Mouse (Mus musculus): ENCODE measurements at regions not wholly inside any gene's neighbourhood (a gene's known extent, or its start where the extent isn't known, plus 50 kb on each side); places are given as distances from the start of the nearest gene placed in this dataset.

DNA sequence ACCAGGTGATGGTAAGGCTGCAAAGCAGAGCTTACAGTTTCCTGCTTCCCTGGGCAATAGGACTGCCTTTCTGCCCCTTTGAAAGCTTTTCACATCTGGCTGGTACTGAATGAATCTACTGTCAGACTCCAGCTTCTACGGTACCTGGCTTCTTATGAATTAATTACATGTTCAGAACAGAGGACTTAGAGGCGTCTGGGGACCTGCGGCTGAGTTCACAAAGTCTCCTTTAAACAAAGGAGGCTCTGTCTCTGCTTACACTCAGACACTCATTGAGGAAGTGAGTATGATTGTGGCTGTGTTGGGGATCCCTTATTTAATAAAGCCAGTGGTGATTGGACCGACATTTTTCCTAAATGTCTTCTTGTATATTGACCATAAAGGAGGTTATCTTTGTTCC lies 331.6 kb upstream of the Xrcc4 start:
- Histone ChIP-seq H3K27ac (ENCODE audit: low read depth, low read length) (no peak overlapping the region), H3K9ac (ENCODE audit: low read length) (no peak overlapping the region), H3K27me3 (ENCODE audit: control insufficient read depth, insufficient read depth, low read length) (no peaks in the 10 kb centered on the region), H3K4me1 (ENCODE audit: control insufficient read depth, insufficient read depth, low read length) (no peaks in the 10 kb centered on the region), H3K36me3 (ENCODE audit: control insufficient read depth, insufficient read depth, low read length) (no peaks in the 10 kb centered on the region), H3K4me2 (no peak overlapping the region), H3K4me3 (ENCODE audit: low read depth, low read length) (no peak overlapping the region), H3K9me3 (ENCODE audit: control insufficient read depth, low read length) (no peaks in the 10 kb centered on the region)
- no peak for DNase-seq (ENCODE audit: low spot score, missing footprints)
- WGBS: 76% methylated on average over 4 of the region's 4 CpGs
- no peak for ATAC-seq (ENCODE audit: low FRiP score)

DNA sequence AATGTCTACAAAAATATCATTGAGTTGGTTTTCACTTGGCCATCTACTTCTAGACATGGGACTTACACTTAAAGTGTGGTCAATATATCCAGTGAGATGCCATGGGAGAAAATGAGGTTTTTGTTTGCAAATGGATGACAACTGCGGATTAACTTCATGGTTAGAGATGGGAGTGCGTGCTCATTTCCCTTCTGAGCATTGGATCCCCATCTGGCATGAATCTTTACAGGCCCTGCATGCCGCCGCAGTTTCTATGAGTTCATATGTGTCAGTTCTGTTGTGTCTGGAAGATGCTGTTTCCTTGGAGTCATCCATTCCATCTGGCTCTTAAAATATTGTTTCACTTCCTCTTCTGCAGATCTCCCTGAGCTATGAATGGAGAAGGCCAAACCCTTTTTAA lies 315.0 kb upstream of the Xrcc4 start:
- ATAC-seq (ENCODE audit: low FRiP score): no peak
- no peak overlapping the region for H3K9ac ChIP-seq (ENCODE audit: low read length)
- no peaks in the 10 kb centered on the region for H3K36me3 ChIP-seq (ENCODE audit: control insufficient read depth, insufficient read depth, low read length)
- H3K9me3 ChIP-seq (ENCODE audit: control insufficient read depth, low read length): no peaks in the 10 kb centered on the region
- DNase-seq (ENCODE audit: low spot score, missing footprints): peak; percentile 54
- no peaks in the 10 kb centered on the region for H3K4me1 ChIP-seq (ENCODE audit: control insufficient read depth, insufficient read depth, low read length)
- H3K4me2 ChIP-seq: no peak overlapping the region
- WGBS: 87% methylated on average over 4 of the region's 4 CpGs
- H3K27ac ChIP-seq (ENCODE audit: low read depth, low read length): no peak overlapping the region
- no peak overlapping the region for H3K4me3 ChIP-seq (ENCODE audit: low read depth, low read length)
- no peaks in the 10 kb centered on the region for H3K27me3 ChIP-seq (ENCODE audit: control insufficient read depth, insufficient read depth, low read length)

DNA sequence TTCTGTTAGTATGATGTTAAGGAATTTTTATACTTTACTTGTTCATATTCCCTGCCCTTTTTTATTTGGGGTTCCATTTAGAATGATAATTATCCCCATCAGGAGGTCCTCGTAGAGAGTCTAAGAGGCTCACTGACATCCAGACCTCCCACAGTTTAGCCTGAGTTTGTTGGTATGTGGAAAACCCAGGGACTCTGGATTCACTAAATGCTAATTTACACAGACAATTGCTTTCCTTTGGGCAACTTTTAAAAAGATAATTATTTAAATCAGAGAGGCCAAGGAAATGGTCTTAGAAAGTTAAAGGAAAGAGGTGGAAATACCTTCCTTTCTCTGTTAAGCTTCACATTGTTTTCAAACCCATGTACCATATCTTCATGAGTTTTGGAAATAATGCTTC lies 312.7 kb upstream of the Xrcc4 start:
- DNase-seq (ENCODE audit: low spot score, missing footprints): peak; percentile 61
- Histone ChIP-seq H3K9me3 (ENCODE audit: control insufficient read depth, low read length) (no peaks in the 10 kb centered on the region), H3K27ac (ENCODE audit: low read depth, low read length) (no peak overlapping the region), H3K36me3 (ENCODE audit: control insufficient read depth, insufficient read depth, low read length) (no peaks in the 10 kb centered on the region), H3K4me3 (ENCODE audit: low read depth, low read length) (no peak overlapping the region), H3K9ac (ENCODE audit: low read length) (no peak overlapping the region), H3K4me2 (no peak overlapping the region), H3K4me1 (ENCODE audit: control insufficient read depth, insufficient read depth, low read length) (no peaks in the 10 kb centered on the region), H3K27me3 (ENCODE audit: control insufficient read depth, insufficient read depth, low read length) (no peaks in the 10 kb centered on the region)
- ATAC-seq (ENCODE audit: low FRiP score): no peak
- 12% methylated on average over 1 of the region's 1 CpGs for WGBS

DNA sequence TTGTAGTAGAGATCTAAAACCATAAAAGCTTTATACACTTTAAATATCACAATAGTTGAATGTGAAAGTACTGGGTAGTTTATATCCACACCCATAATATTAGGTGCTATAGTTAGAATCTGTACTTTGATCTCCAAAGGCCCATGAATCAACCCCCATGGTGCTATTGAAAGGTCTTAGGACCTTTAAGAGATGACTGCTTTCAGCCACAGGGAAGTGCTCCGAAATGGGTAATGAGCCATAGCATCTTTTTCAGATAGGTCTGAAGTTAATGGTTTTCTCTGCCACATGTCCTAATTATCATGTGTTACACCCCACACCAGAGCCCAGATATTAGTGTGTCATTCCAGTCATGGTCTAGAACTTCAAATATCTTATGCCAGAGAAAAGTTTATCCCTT lies 312.1 kb upstream of the Xrcc4 start:
- 37% methylated on average over 1 of the region's 1 CpGs for WGBS
- DNase-seq (ENCODE audit: low spot score, missing footprints): peak; percentile 75
- H3K36me3 ChIP-seq (ENCODE audit: control insufficient read depth, insufficient read depth, low read length): no peaks in the 10 kb centered on the region
- H3K27ac ChIP-seq (ENCODE audit: low read depth, low read length): no peak overlapping the region
- no peak overlapping the region for H3K4me3 ChIP-seq (ENCODE audit: low read depth, low read length)
- H3K4me1 ChIP-seq (ENCODE audit: control insufficient read depth, insufficient read depth, low read length): no peaks in the 10 kb centered on the region
- no peak overlapping the region for H3K4me2 ChIP-seq
- no peaks in the 10 kb centered on the region for H3K27me3 ChIP-seq (ENCODE audit: control insufficient read depth, insufficient read depth, low read length)
- H3K9ac ChIP-seq (ENCODE audit: low read length): no peak overlapping the region
- no peaks in the 10 kb centered on the region for H3K9me3 ChIP-seq (ENCODE audit: control insufficient read depth, low read length)
- ATAC-seq (ENCODE audit: low FRiP score): no peak

DNA sequence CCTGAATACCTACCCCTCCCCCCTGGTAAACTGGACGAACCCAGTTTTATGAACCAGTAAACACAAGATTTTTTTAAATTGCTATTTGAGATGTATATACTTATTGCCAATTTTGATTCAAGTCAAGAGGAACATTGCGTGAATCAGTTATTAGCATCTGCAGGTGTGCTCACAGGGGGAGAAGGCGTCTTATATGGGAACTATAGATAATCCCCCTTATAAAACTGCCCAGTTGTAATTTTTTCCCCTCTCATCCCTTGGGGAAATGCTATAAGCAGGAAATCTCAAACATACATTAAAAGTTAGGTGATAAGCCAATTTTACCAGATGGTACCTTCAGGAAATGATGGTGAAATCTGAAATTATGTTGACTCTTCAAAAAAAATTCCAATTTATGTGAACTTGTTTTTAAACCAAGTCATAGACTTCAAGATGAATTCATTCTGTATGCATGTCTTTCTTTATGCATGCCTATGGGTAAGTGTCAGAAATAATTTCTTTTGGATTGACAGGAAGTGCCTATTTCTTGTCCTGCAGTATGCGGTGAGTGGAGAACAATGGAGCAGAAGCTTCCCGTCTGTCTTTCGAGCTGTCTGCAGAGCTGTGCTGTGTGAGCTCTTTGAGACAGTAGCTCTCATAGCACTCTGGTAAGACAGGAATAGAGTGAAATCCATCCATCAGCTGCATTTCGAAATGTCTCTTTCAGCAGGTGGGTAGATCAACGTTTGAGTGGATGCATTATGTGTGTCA lies 306.0 kb upstream of the Xrcc4 start:
- no peak overlapping the region for H3K27ac ChIP-seq (ENCODE audit: low read depth, low read length)
- H3K4me3 ChIP-seq (ENCODE audit: low read depth, low read length): no peak overlapping the region
- no peaks in the 10 kb centered on the region for H3K36me3 ChIP-seq (ENCODE audit: control insufficient read depth, insufficient read depth, low read length)
- H3K9ac ChIP-seq (ENCODE audit: low read length): no peak overlapping the region
- H3K4me1 ChIP-seq (ENCODE audit: control insufficient read depth, insufficient read depth, low read length): no peaks in the 10 kb centered on the region
- H3K27me3 ChIP-seq (ENCODE audit: control insufficient read depth, insufficient read depth, low read length): no peaks in the 10 kb centered on the region
- peak; percentile 74 for DNase-seq (ENCODE audit: low spot score, missing footprints)
- 88% methylated on average over 8 of the region's 8 CpGs for WGBS
- ATAC-seq (ENCODE audit: low FRiP score): no peak
- H3K9me3 ChIP-seq (ENCODE audit: control insufficient read depth, low read length): no peaks in the 10 kb centered on the region
- no peak overlapping the region for H3K4me2 ChIP-seq

DNA sequence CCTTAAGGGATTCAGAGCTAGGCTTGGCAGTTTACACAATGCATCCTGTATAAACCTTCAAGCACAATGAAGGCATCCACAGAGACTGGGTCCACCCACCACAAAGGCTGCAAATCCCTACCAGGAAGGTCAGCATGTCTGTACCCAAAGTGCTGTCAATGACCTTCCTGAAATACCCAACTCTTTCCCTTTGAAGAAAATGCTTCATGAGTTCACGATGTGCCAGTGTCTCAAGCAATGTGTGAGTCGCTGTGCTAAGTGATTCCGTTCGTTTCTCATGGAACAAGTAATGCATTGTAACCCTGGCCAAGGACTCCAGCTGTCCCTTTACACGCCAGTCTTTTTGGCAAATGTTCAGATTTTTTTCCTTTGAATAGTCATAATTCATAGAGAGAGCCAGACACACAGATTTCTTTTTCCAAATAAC lies 305.4 kb upstream of the Xrcc4 start:
- Histone ChIP-seq H3K9me3 (ENCODE audit: control insufficient read depth, low read length) (no peaks in the 10 kb centered on the region), H3K9ac (ENCODE audit: low read length) (no peak overlapping the region), H3K27ac (ENCODE audit: low read depth, low read length) (no peak overlapping the region), H3K4me1 (ENCODE audit: control insufficient read depth, insufficient read depth, low read length) (no peaks in the 10 kb centered on the region), H3K4me3 (ENCODE audit: low read depth, low read length) (no peak overlapping the region), H3K36me3 (ENCODE audit: control insufficient read depth, insufficient read depth, low read length) (no peaks in the 10 kb centered on the region), H3K4me2 (no peak overlapping the region), H3K27me3 (ENCODE audit: control insufficient read depth, insufficient read depth, low read length) (no peaks in the 10 kb centered on the region)
- DNase-seq (ENCODE audit: low spot score, missing footprints): peak; percentile 65
- 74% methylated on average over 5 of the region's 5 CpGs for WGBS
- ATAC-seq (ENCODE audit: low FRiP score): no peak

DNA sequence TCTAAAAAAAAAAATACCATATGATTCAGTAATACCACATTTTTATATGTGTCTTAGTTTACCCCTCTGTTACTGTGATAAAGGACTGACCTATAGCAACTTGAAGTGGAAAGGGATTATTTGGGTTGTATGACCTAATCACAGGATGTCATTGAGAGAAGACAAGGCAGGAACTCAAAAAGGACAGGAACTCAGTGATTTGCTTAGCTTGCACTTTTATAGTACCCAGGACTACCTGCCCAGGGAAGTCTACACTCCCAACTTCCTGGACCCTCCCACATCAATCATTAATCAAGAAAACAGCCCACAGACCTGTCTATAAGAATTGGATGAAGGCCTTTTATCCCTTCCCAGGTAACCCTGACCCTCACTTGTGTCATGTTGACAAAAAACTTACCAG lies 303.0 kb upstream of the Xrcc4 start:
- H3K9ac ChIP-seq (ENCODE audit: low read length): no peak overlapping the region
- H3K4me2 ChIP-seq: no peak overlapping the region
- H3K4me3 ChIP-seq (ENCODE audit: low read depth, low read length): no peak overlapping the region
- no peaks in the 10 kb centered on the region for H3K27me3 ChIP-seq (ENCODE audit: control insufficient read depth, insufficient read depth, low read length)
- H3K9me3 ChIP-seq (ENCODE audit: control insufficient read depth, low read length): no peaks in the 10 kb centered on the region
- peak; percentile 4 for DNase-seq (ENCODE audit: low spot score, missing footprints)
- ATAC-seq (ENCODE audit: low FRiP score): no peak
- no peak overlapping the region for H3K27ac ChIP-seq (ENCODE audit: low read depth, low read length)
- H3K4me1 ChIP-seq (ENCODE audit: control insufficient read depth, insufficient read depth, low read length): no peaks in the 10 kb centered on the region
- no peaks in the 10 kb centered on the region for H3K36me3 ChIP-seq (ENCODE audit: control insufficient read depth, insufficient read depth, low read length)

DNA sequence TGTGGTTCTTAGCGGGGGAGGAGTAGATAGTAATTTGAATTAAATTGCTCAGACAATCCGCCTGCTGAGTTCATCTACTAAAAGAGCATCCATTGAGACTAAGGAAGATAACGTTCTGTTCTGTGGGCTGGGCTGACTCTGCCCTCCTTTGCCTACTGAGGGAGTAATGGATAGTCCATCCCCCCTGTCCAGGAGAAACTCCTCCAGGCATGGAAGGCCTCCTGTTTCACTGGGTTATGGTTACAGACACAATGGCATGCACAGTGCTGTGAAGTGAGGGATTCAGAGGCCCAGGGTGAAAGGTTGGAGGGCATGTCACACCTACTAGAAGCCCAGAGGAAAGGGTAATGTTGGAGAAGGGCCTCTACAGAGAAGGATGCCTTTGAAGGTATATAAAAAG lies 287.2 kb upstream of the Xrcc4 start:
- Histone ChIP-seq H3K4me2 (no peak overlapping the region), H3K4me1 (ENCODE audit: control insufficient read depth, insufficient read depth, low read length) (no peaks in the 10 kb centered on the region), H3K27ac (ENCODE audit: low read depth, low read length) (no peak overlapping the region), H3K36me3 (ENCODE audit: control insufficient read depth, insufficient read depth, low read length) (no peaks in the 10 kb centered on the region), H3K9ac (ENCODE audit: low read length) (no peak overlapping the region), H3K27me3 (ENCODE audit: control insufficient read depth, insufficient read depth, low read length) (no peaks in the 10 kb centered on the region), H3K4me3 (ENCODE audit: low read depth, low read length) (no peak overlapping the region), H3K9me3 (ENCODE audit: control insufficient read depth, low read length) (no peaks in the 10 kb centered on the region)
- ATAC-seq (ENCODE audit: low FRiP score) (no peak), DNase-seq (ENCODE audit: low spot score, missing footprints) (no peak)
- WGBS: 72% methylated on average over 3 of the region's 3 CpGs

DNA sequence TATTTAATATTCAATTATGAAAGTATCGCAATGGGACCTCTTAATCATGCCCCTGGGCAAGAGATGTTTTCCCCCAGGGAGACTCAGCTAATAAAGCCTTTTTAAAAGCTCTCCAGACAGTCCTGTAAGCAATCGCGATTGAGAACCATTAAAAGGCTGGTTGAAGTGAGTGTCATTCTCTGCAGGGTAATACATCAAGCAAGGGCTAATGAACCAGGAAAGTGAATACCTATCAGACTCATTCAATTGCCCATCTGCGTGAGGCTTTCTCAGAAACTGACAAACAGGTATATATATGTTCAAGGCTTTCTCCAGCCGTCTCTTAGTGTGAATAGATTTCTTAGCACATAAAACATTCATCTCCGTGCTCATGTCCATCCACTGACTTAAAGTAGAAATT lies 286.8 kb upstream of the Xrcc4 start:
- Histone ChIP-seq H3K4me3 (ENCODE audit: low read depth, low read length) (no peak overlapping the region), H3K4me2 (no peak overlapping the region), H3K9me3 (ENCODE audit: control insufficient read depth, low read length) (no peaks in the 10 kb centered on the region), H3K9ac (ENCODE audit: low read length) (no peak overlapping the region), H3K4me1 (ENCODE audit: control insufficient read depth, insufficient read depth, low read length) (no peaks in the 10 kb centered on the region), H3K36me3 (ENCODE audit: control insufficient read depth, insufficient read depth, low read length) (no peaks in the 10 kb centered on the region), H3K27ac (ENCODE audit: low read depth, low read length) (no peak overlapping the region), H3K27me3 (ENCODE audit: control insufficient read depth, insufficient read depth, low read length) (no peaks in the 10 kb centered on the region)
- no peak for ATAC-seq (ENCODE audit: low FRiP score)
- DNase-seq (ENCODE audit: low spot score, missing footprints): no peak
- 80% methylated on average over 6 of the region's 6 CpGs for WGBS

Data from midbrain, embryonic 11.5 days (tissue).